Mouse (Mus musculus): ENCODE measurements around the gene Lrrc61. TPM values are rescaled to one million over a fixed set of nuclear protein-coding genes. Genes with fewer than 3 reads are reported as not detected.

The Lrrc61 gene
- polyA plus RNA-seq, 1 experiment from 2014 or later = 20.8 TPM

- 80% methylated on average over 4 of the region's 4 CpGs for WGBS
- no peaks in the 10 kb centered on the region for H3K9me3 ChIP-seq
- peak overlapping the region; percentile 67 for H3K9ac ChIP-seq
- peaks cover 20% of the 10 kb centered on the region for H3K36me3 ChIP-seq
- H3K4me3 ChIP-seq = peak overlapping the region; percentile 45
- H3K4me2 ChIP-seq = peak overlapping the region; percentile 53
- H3K27me3 ChIP-seq = peaks cover 4% of the 10 kb centered on the region; the same call in 1 of the 2 replicates
- peak overlapping the region; percentile 93 for H3K27ac ChIP-seq
- peak; percentile 4; the same call in 1 of the 2 replicates for ATAC-seq (ENCODE audit: low FRiP score)
- peaks cover 24% of the 10 kb centered on the region for H3K4me1 ChIP-seq (replicated peaks)
These were observed 777 bp upstream of the Lrrc61 start for GRCm38 (mm10) chr6:48553819-48554218.

GRCm38 (mm10) chr6:48555104-48555890 lies 701 bp downstream of the Lrrc61 start:
- Histone ChIP-seq H3K9me3 (no peaks in the 10 kb centered on the region), H3K27ac (peak overlapping the region; percentile 93), H3K27me3 (peaks cover 4% of the 10 kb centered on the region; the same call in 1 of the 2 replicates), H3K4me1 (replicated peaks) (peaks cover 24% of the 10 kb centered on the region), H3K36me3 (peaks cover 34% of the 10 kb centered on the region), H3K4me2 (peak overlapping the region; percentile 53), H3K9ac (peak overlapping the region; percentile 67), H3K4me3 (peak overlapping the region; percentile 45)
- peak; percentile 88 for ATAC-seq (ENCODE audit: low FRiP score)
- WGBS = 32% methylated on average over 13 of the region's 14 CpGs

- no peak for ATAC-seq (ENCODE audit: low FRiP score)
- WGBS = 94% methylated on average over 3 of the region's 3 CpGs
- Histone ChIP-seq H3K4me1 (replicated peaks) (peaks cover 24% of the 10 kb centered on the region), H3K9me3 (no peaks in the 10 kb centered on the region), H3K4me3 (peak overlapping the region; percentile 45; the same call in 1 of the 2 replicates), H3K27me3 (peaks cover 4% of the 10 kb centered on the region; the same call in 1 of the 2 replicates), H3K9ac (peak overlapping the region; percentile 67), H3K27ac (no peak overlapping the region), H3K36me3 (peaks cover 38% of the 10 kb centered on the region), H3K4me2 (peak overlapping the region; percentile 53)
These were observed 1.4 kb downstream of the Lrrc61 start for GRCm38 (mm10) chr6:48555956-48556355.

- H3K36me3 ChIP-seq = peaks cover 69% of the 10 kb centered on the region
- WGBS = 86% methylated on average over 4 of the region's 4 CpGs
- no peak overlapping the region for H3K4me2 ChIP-seq
- H3K9ac ChIP-seq = no peak overlapping the region
- H3K27ac ChIP-seq = no peak overlapping the region
- peaks cover 20% of the 10 kb centered on the region; the same call in 1 of the 2 replicates for H3K4me1 ChIP-seq (replicated peaks)
- H3K9me3 ChIP-seq = no peaks in the 10 kb centered on the region
- no peaks in the 10 kb centered on the region for H3K27me3 ChIP-seq
- no peak for ATAC-seq (ENCODE audit: low FRiP score)
- H3K4me3 ChIP-seq = no peak overlapping the region
These were observed 11.2 kb downstream of the Lrrc61 start for GRCm38 (mm10) chr6:48565693-48566310.

GRCm38 (mm10) chr6:48566312-48566711 lies 11.7 kb downstream of the Lrrc61 start:
- Histone ChIP-seq H3K9ac (no peak overlapping the region), H3K27me3 (no peaks in the 10 kb centered on the region), H3K4me1 (replicated peaks) (peaks cover 20% of the 10 kb centered on the region; the same call in 1 of the 2 replicates), H3K4me2 (no peak overlapping the region), H3K36me3 (peaks cover 65% of the 10 kb centered on the region), H3K4me3 (no peak overlapping the region), H3K27ac (no peak overlapping the region), H3K9me3 (no peaks in the 10 kb centered on the region)
- 60% methylated on average over 5 of the region's 5 CpGs for WGBS
- ATAC-seq (ENCODE audit: low FRiP score) = no peak

GRCm38 (mm10) chr6:48568036-48568984 lies 13.7 kb downstream of the Lrrc61 start:
- H3K36me3 ChIP-seq = peaks cover 60% of the 10 kb centered on the region
- H3K27me3 ChIP-seq = no peaks in the 10 kb centered on the region
- WGBS = 84% methylated on average over 21 of the region's 21 CpGs
- no peak overlapping the region for H3K4me2 ChIP-seq
- H3K27ac ChIP-seq = no peak overlapping the region
- peak overlapping the region; percentile 8; the same call in 1 of the 2 replicates for H3K9ac ChIP-seq
- H3K4me3 ChIP-seq = no peak overlapping the region
- H3K4me1 ChIP-seq (replicated peaks) = peaks cover 20% of the 10 kb centered on the region; the same call in 1 of the 2 replicates
- no peaks in the 10 kb centered on the region for H3K9me3 ChIP-seq
- 0 out of 2 replicates have a peak, but pooled peaks have one; percentile 36 for ATAC-seq (ENCODE audit: low FRiP score)

GRCm38 (mm10) chr6:48569065-48569807 lies 14.6 kb downstream of the Lrrc61 start:
- H3K4me3 ChIP-seq = no peak overlapping the region
- no peaks in the 10 kb centered on the region for H3K9me3 ChIP-seq
- ATAC-seq (ENCODE audit: low FRiP score) = no peak
- no peak overlapping the region for H3K9ac ChIP-seq
- peaks cover 51% of the 10 kb centered on the region for H3K36me3 ChIP-seq
- no peak overlapping the region for H3K27ac ChIP-seq
- no peak overlapping the region for H3K4me2 ChIP-seq
- 84% methylated on average over 8 of the region's 8 CpGs for WGBS
- H3K27me3 ChIP-seq = no peaks in the 10 kb centered on the region
- H3K4me1 ChIP-seq (replicated peaks) = peaks cover 20% of the 10 kb centered on the region; the same call in 1 of the 2 replicates

GRCm38 (mm10) chr6:48572014-48572413 lies 17.4 kb downstream of the Lrrc61 start:
- H3K9ac ChIP-seq = no peak overlapping the region
- peaks cover 10% of the 10 kb centered on the region; the same call in 1 of the 2 replicates for H3K4me1 ChIP-seq (replicated peaks)
- no peaks in the 10 kb centered on the region for H3K27me3 ChIP-seq
- WGBS = 90% methylated on average over 5 of the region's 5 CpGs
- no peak overlapping the region for H3K4me2 ChIP-seq
- H3K4me3 ChIP-seq = no peak overlapping the region
- H3K27ac ChIP-seq = no peak overlapping the region
- peaks cover 26% of the 10 kb centered on the region for H3K36me3 ChIP-seq
- no peak for ATAC-seq (ENCODE audit: low FRiP score)
- H3K9me3 ChIP-seq = no peaks in the 10 kb centered on the region

- H3K9ac ChIP-seq = no peak within 1 kb of the TSS
- no peak within 1 kb of the TSS for H3K4me3 ChIP-seq
- 30% methylated on average over 6 of the region's 6 CpGs for WGBS
- no peak for ATAC-seq (ENCODE audit: low FRiP score)
- peaks cover 26% of the 10 kb centered on the region for H3K36me3 ChIP-seq
- H3K4me2 ChIP-seq = no peak within 1 kb of the TSS
- H3K27me3 ChIP-seq = no peaks in the 10 kb centered on the region
- no peaks in the 10 kb centered on the region for H3K9me3 ChIP-seq
- H3K27ac ChIP-seq = no peak within 1 kb of the TSS
- peaks cover 10% of the 10 kb centered on the region; the same call in 1 of the 2 replicates for H3K4me1 ChIP-seq (replicated peaks)
These were observed 18.0 kb downstream of the Lrrc61 start, which contains the start of gene Rarres2 for GRCm38 (mm10) chr6:48572572-48573061. Gene Rarres2 (minus strand): TSS chr6:48572789.

- 74% methylated on average over 10 of the region's 10 CpGs for WGBS
- Histone ChIP-seq H3K27me3 (no peaks in the 10 kb centered on the region), H3K4me2 (no peak overlapping the region), H3K4me3 (no peak overlapping the region), H3K27ac (no peak overlapping the region), H3K4me1 (replicated peaks) (0 out of 2 replicates have a peak, but pooled peaks cover 5% of the 10 kb centered on the region), H3K9ac (no peak overlapping the region), H3K36me3 (peaks cover 21% of the 10 kb centered on the region), H3K9me3 (no peaks in the 10 kb centered on the region)
- ATAC-seq (ENCODE audit: low FRiP score) = no peak
These were observed 18.7 kb downstream of the Lrrc61 start for GRCm38 (mm10) chr6:48573280-48573679.

GRCm38 (mm10) chr6:48573981-48574380 lies 19.4 kb downstream of the Lrrc61 start:
- H3K4me2 ChIP-seq = no peak overlapping the region
- H3K4me1 ChIP-seq (replicated peaks) = no peaks in the 10 kb centered on the region
- H3K27me3 ChIP-seq = no peaks in the 10 kb centered on the region
- no peak overlapping the region for H3K27ac ChIP-seq
- 70% methylated on average over 3 of the region's 3 CpGs for WGBS
- H3K4me3 ChIP-seq = no peak overlapping the region
- no peak for ATAC-seq (ENCODE audit: low FRiP score)
- peaks cover 14% of the 10 kb centered on the region for H3K36me3 ChIP-seq
- H3K9me3 ChIP-seq = no peaks in the 10 kb centered on the region
- H3K9ac ChIP-seq = no peak overlapping the region

All from hindbrain, embryonic 13.5 days (tissue).